Mouse (Mus musculus) intestine, postnatal 0 days (tissue): Measurements from ENCODE around the gene Fam186a. TPM values are rescaled to one million over a fixed set of nuclear protein-coding genes. Genes with fewer than 3 reads are reported as not detected.
A peak's percentile ranks its signal among the peaks of the same experiment; 100 is the strongest.
"Not testable (repeated sequence)": the region's sequence is repeated elsewhere in the genome, so short reads cannot be mapped to it uniquely, and the experiment has no call there.

Source experiments
- ATAC-seq: fragments of 200-750 bp; cut with Nextera tagmentation; 2 replicates; pipeline ENCODE4 v1.8.0; 2017; ENCODE audit warnings: mild to moderate bottlenecking, moderate TSS enrichment, moderate library complexity
- H3K27ac ChIP-seq: fragments of 300-500 bp; sonication (generic); 2 replicates; pipeline ENCODE4 v1.5.1; 2014; ENCODE audit warnings: mild to moderate bottlenecking, low read depth, low read length, moderate library complexity
- H3K27me3 ChIP-seq: fragments of 300-500 bp; sonication (generic); replicated peaks from 2 replicates; pipeline ENCODE4 v1.6.1; 2014; ENCODE audit warnings: low read length, mixed read lengths; ENCODE audit not compliant: control insufficient read depth, insufficient read depth
- H3K36me3 ChIP-seq: fragments of 300-500 bp; sonication (generic); 2 replicates; pipeline ENCODE4 v1.6.1; 2014; ENCODE audit warnings: mild to moderate bottlenecking, moderate library complexity; ENCODE audit not compliant: control insufficient read depth, insufficient read depth
- H3K4me1 ChIP-seq: fragments of 300-500 bp; sonication (generic); replicated peaks from 2 replicates; pipeline ENCODE4 v1.6.1; 2014; ENCODE audit warnings: antibody characterized with exemption, low read length, mixed read lengths; ENCODE audit not compliant: control insufficient read depth, insufficient read depth
- H3K4me2 ChIP-seq: fragments of 300-500 bp; sonication (generic); replicated peaks from 2 replicates; pipeline ENCODE4 v1.6.1; 2014; ENCODE audit warnings: low read depth, mild to moderate bottlenecking, moderate library complexity
- H3K4me3 ChIP-seq: fragments of 300-500 bp; sonication (generic); 2 replicates; pipeline ENCODE4 v1.5.1; 2014; ENCODE audit warnings: low read depth, low read length
- H3K9ac ChIP-seq: fragments of 300-500 bp; sonication (generic); 2 replicates; pipeline ENCODE4 v1.6.1; 2014; ENCODE audit warnings: mild to moderate bottlenecking, low read depth, low read length
- H3K9me3 ChIP-seq: fragments of 300-500 bp; sonication (generic); 2 replicates; pipeline ENCODE4 v1.6.1; 2016; ENCODE audit warnings: mixed run types; ENCODE audit not compliant: control insufficient read depth
- CTCF ChIP-seq: sonication (generic); IDR thresholded peaks from 2 replicates; pipeline ENCODE4 v1.5.1; 2016; ENCODE audit warnings: low read depth, mild to moderate bottlenecking, control low read depth, antibody characterized with exemption, moderate library complexity
- WGBS: fragments of 180-500 bp; shearing (Covaris S2); extraction: QIAGEN DNeasy Blood & Tissue Kit; methylation state at CpG from one replicate; pipeline ENCODE4 v1.1.7; 2014; 5-methylcytosine and 5-hydroxymethylcytosine counted together
- polyA plus RNA-seq: library from polyadenylated mRNA; unstranded; fragments of >200 nt; fragmentation: Nextera tagmentation; extraction: Ambion mirVana; gene quantifications from 2 replicates; pipeline ENCODE4 v1.2.1, GENCODE M21; 2015

Gene Fam186a
- polyA plus RNA-seq, 1 experiment from 2014 or later = not detected

DNA sequence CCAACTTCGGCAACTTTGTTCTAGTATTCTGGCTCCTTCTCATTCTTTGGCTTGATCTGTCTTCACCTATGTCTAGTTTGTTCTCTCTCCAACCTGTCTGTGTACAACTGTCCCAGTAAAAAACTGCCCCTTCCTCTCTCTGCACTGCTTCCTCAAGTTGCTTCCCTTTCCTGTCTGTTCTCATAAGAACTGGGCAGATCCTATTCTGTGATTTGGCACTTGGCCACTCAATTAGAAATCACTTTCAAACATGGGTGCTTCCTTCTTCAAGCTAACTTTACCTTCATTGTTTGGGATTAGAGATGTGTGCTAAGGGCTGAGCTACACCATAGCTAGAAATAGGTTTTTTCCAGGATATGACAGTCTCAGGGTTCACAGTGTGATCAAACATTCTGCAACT lies 3.7 kb upstream of the Fam186a start:
- ATAC-seq = no peak
- H3K36me3 ChIP-seq = no peaks in the 10 kb centered on the region
- WGBS = 81% methylated on average over 1 of the region's 1 CpGs

DNA sequence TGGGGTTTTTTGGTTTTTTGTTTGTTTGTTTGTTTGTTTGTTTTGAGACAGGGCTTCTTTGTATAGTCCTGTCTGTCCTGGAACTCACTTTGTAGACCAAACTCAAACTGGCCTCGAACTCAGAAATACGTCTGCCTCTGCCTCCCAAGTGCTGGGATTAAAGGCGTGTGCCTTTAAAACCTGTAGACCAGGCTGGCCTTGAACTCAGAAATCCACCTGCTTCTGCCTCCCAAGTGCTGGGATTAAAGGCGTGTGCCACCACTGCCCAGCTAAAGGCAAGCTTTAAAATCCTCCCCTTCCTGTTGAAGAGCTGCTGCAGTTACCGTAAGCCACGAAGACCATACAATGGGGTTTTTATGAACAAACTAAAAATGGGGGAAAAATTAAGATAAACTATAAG lies 2.9 kb upstream of the Fam186a start, which contains the start of gene Larp4:
Gene Larp4, plus strand, starts transcription at position 301 of the 400 bp plus-strand sequence.
- H3K9me3 ChIP-seq, H3K36me3 ChIP-seq, H3K4me3 ChIP-seq, H3K9ac ChIP-seq, H3K27me3 ChIP-seq, H3K4me1 ChIP-seq, ATAC-seq, H3K27ac ChIP-seq, H3K4me2 ChIP-seq: not testable (repeated sequence)
- 88% methylated on average over 6 of the region's 6 CpGs for WGBS

More for the DNA sequence above, 3.7 kb upstream of the Fam186a start:
- no peak overlapping the region for H3K27ac ChIP-seq
- H3K4me2 ChIP-seq = no peak overlapping the region
- no peak overlapping the region for H3K4me3 ChIP-seq
- H3K9me3 ChIP-seq = no peaks in the 10 kb centered on the region
- no peaks in the 10 kb centered on the region for H3K27me3 ChIP-seq
- no peak for TF ChIP-seq CTCF
- no peak overlapping the region for H3K9ac ChIP-seq
- 0 out of 2 replicates have a peak, but pooled peaks cover 6% of the 10 kb centered on the region for H3K4me1 ChIP-seq

DNA sequence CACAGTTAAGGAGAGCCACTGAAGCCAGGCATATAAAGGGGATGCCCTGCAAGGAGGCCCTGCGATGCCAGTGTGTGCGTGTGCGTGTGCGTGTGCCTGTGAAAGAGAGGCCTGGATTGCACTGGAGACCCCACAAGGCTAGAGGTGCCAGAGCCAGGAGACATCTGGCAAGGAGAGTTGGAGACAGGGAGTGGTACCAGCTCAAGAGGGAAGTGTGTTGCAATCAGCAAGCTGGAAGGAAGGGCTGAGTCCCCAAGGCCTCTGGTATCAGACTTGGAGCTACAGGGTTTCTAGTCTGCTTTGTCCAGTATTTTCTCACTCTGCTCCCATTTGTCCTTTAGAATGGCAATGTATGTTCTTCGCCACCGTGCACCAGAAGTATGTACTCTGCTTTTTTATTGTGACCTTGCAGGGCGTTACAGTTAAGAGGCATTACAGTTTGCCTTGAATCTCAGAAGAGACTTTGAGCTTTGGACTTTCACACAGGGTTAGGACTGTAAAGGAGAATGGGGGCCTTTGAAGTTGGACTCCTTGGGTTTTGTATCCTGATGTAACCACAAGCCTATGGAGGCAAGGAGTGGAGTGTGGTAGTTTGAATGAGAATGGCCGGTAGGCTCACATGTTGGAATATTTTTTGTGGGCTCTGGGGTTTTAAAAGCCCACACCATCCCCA lies 1.6 kb downstream of the Fam186a start:
- H3K4me2 ChIP-seq = peak overlapping the region; percentile 32
- TF ChIP-seq CTCF = no peak
- no peak overlapping the region for H3K9ac ChIP-seq
- H3K4me1 ChIP-seq = 0 out of 2 replicates have a peak, but pooled peaks cover 6% of the 10 kb centered on the region
- H3K27me3 ChIP-seq = no peaks in the 10 kb centered on the region
- 43% methylated on average over 8 of the region's 8 CpGs for WGBS
- H3K27ac ChIP-seq = peak overlapping the region; percentile 75
- no peaks in the 10 kb centered on the region for H3K9me3 ChIP-seq
- H3K36me3 ChIP-seq = no peaks in the 10 kb centered on the region
- no peak overlapping the region for H3K4me3 ChIP-seq
- ATAC-seq = peak; percentile 96

DNA sequence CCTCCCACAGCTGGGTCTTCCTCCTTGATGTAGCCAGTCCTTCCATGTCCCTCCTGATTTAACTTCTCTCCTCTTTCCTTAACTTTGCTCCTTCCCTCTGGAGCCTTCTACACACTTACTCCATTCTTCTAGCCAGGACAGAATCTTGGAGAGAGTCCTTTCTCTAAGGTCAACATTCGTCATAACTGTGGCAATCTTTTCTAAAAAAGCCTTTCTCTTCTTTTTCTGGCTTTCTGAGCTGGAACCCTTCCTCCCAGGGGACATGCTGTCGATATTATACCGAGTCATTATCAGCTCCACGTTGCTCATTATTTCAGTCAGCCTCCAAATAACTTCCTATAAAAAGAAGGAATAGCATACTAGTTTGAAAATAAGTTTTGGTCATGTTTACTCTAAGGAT lies 11.5 kb downstream of the Fam186a start:
- Histone ChIP-seq H3K27me3 (no peaks in the 10 kb centered on the region), H3K36me3 (no peaks in the 10 kb centered on the region), H3K9me3 (no peaks in the 10 kb centered on the region), H3K4me1 (no peaks in the 10 kb centered on the region), H3K4me2 (no peak overlapping the region), H3K9ac (no peak overlapping the region), H3K4me3 (no peak overlapping the region), H3K27ac (no peak overlapping the region)
- WGBS = 74% methylated on average over 4 of the region's 4 CpGs
- no peak for TF ChIP-seq CTCF
- ATAC-seq = no peak

DNA sequence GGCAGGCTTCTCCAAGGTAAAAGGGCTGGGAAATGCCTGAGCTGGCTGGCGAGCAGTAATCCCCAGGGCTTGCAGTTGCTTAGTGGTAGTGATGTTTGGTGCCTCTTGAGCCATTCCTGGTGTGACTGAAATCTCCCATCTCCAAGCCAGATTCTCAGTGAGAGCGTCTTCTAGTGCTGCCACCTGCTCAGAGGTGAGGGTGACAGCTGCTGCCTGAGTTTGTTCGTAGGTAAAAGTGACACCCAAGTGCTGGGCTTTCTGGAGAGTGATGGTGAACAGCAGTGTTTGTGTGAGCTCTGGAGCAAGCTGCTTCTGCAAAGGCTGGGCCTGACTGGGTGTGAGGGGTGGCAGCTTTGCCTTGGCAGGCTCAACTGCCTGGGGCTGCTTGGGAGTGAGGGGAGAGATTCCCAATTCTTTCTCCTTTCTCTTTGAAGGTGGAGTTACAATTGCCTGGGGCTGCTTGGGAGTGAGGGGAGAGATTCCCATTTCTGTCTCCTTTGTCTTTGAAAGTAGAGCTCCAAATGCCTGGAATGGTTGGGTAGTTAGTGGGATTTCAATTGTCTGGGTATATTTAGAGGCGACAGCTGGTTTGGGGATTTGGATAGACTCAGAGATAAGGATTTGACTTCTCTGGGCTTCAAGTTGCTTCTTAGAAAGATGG lies 25.8 kb downstream of the Fam186a start:
- TF ChIP-seq CTCF = no peak

DNA sequence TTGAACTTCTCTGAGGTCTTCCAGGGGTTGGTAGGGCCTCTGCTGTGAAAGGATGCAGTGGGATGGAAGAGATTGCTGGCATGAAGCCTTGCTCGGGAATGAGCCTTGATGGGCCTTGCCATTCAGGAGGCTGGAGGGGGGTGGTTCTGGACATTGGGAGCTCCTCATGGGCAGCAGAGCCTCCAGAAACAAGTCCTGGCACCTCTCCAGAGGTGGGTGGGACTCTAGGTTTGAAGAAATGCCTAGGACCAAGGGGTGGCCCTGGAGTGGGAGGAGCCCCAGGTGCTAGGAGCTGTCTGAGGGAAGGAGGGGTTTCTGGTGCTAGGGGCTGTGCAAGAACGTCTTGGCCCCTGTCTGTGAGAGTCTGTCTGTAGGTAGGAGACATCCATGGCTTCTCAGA lies 26.4 kb downstream of the Fam186a start:
- Histone ChIP-seq H3K27ac (no peak overlapping the region), H3K4me3 (no peak overlapping the region), H3K9ac (no peak overlapping the region), H3K27me3 (no peaks in the 10 kb centered on the region), H3K4me1 (no peaks in the 10 kb centered on the region), H3K4me2 (no peak overlapping the region), H3K36me3 (no peaks in the 10 kb centered on the region), H3K9me3 (no peaks in the 10 kb centered on the region)
- ATAC-seq = no peak
- 54% methylated on average over 2 of the region's 2 CpGs for WGBS
- TF ChIP-seq CTCF = no peak

More for the DNA sequence above, 25.8 kb downstream of the Fam186a start:
- no peak overlapping the region for H3K27ac ChIP-seq
- no peak overlapping the region for H3K4me3 ChIP-seq
- H3K36me3 ChIP-seq = no peaks in the 10 kb centered on the region
- H3K4me1 ChIP-seq = no peaks in the 10 kb centered on the region
- ATAC-seq = no peak
- no peak overlapping the region for H3K4me2 ChIP-seq
- H3K9ac ChIP-seq = no peak overlapping the region
- no peaks in the 10 kb centered on the region for H3K9me3 ChIP-seq
- no peaks in the 10 kb centered on the region for H3K27me3 ChIP-seq
- 76% methylated on average over 4 of the region's 4 CpGs for WGBS
